Mouse (Mus musculus): ENCODE results near the gene Apbb1.

Apbb1 gene

DNA sequence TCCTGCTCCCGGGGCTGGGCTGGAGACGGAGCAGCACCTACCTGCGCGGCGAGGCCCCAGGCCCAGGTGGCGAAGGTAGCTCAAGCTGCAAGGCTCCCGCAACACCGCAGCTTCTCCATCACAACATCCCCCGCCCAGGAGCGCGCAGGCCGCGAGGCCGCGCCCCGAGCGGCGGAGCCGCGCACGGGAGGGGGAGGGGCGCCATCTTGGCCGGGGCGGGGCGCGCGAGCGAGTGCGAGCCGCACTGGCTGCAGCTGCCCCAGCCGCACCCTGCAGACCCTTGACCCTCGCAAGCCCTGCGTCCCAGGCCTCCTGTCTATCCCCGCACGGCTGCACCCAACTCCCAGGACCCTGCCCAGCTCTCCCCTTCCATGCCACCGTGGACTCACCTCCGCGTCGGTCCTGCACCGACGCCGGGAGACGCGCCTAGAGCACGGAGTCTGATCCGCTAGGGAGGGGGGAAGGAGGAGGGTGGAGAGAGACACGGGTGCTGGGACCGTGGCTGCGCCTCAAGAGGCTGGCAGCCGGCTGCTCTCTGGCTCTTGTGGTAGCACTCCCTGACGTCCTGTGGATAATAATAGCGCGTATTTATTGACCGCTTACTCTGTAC, at the start of gene Apbb1:
Gene Apbb1 (minus strand): TSS at position 560 of the 610 bp plus-strand sequence.
- DNase-seq = peak; percentile 53 to 60

DNA sequence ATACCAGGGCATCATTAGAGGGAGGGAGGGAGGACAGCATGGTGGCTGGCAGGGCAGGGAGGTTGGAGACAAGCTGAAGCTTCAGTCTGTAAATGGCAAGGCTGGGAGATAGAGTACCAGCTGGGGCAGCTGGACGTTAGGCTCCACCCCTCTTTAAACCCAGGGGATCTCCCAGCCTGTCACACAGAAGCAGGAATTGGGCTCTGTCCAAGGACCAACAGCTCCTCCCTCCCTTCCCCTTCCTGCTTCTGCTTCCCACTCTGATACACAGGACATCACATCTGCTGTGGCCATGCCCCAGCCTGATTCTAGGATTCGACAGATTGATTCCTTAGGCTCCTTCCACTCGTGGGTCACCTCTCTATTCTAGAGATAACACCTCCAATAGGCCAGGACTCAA, 47.2 kb upstream of the Apbb1 start:
- DNase-seq = peak; percentile 68 to 72

DNA sequence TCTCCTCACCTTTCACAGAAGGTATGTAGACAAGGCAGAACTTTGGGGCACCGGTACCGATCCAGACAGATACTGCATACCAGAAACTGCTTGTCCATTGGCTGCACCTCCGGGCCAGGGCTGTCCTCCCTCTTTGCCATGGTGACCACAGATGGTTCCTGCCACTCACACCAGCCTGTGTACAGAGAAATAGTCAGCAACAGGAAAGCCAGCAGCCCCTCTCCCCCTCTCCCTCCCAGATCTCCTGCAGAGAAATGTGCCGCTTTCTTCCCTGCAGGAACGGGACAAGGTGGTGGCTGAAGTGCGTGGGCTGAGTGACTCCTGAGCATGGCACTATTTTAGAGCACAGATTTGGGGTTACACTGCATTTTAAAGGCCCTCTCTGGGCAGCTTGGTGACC, 43.9 kb upstream of the Apbb1 start:
- DNase-seq = peak in 1 of 2 experiments; percentile 21

DNA sequence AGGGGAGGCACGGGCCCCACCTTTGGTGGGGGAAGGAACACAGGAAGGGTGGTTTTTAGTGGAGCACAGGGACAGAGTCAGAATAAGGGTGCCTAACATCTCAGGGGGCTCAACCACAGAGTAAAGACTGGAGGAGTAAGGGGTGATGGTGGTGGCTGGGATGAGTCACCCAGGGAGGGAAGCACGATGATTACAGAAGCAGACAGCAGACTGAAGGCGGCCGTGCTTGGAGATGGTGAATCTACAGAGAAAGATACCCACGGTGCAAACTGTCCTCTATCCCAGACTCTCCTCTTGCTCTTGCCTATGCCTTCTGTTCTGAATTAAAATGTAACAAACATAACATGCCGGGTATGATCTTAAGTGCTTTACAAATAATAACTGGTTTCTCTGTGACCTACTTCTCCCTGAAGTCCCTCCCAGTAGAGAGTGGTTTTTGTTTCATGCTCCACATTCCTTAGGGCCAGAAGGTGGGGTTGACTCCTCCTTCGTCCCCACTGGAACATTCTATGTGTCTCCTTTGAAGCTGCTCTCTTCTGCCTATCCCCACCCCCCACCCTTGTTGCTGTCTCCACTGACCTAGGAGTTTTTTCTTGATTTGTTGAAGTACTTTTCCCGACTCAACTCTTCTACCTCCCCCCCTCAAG, 40.3 kb upstream of the Apbb1 start:
- no peak for DNase-seq

DNA sequence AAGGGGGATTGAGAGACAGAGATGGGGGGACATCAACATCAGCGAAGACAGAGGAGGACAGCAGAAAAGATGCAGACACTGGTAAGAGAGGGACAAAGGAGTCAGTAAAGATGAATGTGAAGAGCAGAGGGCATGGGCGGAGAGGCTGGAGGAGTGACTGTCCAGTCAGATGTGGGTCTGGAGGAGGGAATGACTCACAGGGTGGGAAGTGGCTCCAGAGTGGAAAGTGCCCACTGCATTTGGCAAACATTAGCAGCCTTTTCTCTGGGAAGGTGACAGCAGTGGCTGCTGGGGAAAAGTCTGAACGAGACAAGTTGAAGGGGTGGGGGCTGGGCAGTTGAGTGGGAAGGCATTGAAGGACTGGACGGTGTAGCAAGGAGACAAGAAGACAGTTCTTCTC, 39.6 kb upstream of the Apbb1 start:
- no peak for DNase-seq

DNA sequence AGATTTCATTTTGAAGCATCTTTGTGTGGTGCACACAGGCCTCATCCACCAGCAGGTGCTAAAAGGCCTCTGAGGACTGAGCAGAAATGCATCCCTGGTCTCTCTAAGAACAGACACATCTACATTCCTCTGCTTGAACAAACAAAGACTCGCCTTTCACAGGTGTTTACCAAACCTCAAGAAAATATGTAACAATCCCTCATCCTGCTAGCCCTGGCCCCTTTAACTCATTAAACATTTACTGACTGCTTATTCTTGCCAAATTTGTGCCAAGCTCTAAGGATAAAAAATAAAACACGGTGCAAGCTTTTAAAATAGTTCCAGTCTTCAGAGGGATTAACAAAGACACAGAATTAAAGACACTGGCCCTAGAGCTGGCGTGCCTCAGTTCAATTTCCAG, 38.2 kb upstream of the Apbb1 start:
- DNase-seq = no peak

DNA sequence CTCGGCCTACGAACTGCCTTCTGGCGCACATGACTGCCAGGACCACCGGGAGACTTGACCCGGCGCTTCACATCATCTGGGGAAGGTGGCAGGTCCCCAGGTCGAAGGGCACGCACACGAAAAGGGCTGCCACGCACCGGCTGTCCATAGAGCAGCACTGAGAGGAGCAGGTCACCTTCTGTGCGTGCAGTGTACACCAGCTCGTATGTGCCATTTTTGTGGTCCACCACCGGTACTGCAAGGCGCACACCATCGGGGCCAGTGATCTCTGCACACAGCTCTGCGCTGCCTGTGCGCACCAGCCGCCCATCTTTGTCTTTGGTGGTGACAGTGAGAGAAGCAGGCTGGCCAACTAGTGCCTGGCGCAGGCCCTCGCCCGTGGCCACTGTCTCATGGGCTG, 36.4 kb upstream of the Apbb1 start:
- DNase-seq = no peak

DNA sequence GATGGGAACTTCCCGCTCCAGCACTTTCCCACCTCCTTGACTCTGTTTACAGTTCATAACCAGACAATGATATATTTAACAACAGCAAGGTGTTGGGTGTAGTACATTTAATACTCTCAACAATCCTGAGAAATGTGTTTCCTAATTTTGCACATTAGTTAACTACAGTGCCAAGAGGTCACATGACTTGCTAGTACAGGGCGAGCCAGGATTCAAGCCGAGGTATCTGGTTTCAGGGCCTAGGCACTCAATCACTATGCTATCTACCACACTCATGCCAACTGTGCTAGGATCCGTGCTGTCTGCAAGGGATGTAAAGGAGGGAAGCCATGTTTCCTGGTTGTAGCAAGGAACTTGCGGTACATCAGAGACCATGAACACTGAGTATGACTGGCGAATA, 35.1 kb upstream of the Apbb1 start:
- DNase-seq = no peak

DNA sequence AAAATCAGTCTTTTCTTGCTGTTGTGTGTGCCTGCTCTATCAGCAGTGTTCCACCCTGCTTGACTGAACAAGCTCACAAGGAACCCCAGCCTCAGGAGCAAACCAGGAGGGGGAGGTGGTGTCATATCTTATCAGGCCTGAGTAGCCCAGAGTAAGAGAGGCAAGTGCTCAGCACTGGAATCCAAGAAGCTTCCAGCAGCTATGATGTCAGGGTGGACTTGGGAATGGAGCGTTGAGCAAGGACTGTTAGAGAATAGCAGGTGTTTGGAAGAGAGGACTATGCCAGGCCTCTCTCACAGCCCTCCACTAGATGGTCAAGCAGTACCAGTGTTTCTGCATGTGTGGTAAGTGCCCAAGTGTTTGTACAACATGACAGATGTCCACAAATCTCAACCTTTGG, 34.3 kb upstream of the Apbb1 start:
- DNase-seq = no peak

DNA sequence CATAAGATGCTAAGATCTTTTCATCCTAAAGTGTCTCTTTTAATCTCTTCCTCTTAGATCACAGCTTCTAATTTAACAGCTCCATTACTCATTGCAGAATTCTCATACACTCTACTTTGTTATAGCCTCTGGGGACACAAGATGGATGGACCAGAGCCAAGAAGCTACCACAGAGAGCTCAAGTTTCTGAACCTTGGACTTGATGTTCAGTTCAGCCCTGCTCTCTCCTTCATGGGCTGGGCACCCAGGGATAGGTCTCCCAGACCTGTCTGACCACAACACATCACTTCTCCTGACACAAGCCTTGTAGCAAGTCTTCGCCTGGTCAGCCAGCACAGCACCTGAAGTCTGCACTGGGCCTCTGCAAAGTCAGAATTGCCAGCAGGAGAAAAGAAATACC, 32.9 kb upstream of the Apbb1 start:
- DNase-seq = peak in 1 of 2 experiments; percentile 21

DNA sequence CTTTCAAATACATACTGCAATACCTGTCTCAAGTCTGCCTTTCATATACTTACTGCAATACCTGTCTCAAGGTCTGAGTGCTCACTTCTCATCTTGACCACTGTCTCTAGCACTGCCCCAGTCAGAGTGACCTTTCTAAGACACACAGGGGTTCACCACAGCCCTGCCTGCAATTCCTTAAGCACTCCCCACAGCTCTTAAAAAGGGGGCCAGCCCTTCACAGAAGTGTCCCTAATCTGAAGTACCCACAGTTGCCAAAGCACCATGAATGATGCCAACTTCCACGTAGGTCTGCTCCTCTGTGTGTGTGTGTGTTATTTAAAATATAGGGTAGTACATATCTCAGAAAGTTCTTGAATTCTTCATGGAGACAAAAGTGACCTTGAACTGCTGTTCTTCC, 30.3 kb upstream of the Apbb1 start:
- DNase-seq = no peak

DNA sequence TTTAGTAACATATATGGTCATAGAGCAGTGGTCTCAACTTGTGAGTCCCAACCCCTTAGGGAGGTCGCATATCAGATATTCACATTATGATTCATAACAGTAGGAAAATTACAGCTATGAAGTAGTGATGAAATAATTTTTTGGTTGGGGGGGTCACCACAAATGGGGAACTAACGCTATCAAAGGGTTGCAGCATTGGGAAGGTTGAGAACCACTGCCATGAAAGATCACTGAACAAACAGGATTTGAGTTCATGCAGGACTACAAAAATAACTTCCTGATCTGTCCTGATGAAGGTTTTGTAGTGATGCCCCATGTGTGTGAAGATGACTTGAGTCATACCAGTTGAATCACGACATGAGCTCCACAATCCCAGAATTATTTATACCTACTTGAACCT, 27.0 kb upstream of the Apbb1 start:
- no peak for DNase-seq

DNA sequence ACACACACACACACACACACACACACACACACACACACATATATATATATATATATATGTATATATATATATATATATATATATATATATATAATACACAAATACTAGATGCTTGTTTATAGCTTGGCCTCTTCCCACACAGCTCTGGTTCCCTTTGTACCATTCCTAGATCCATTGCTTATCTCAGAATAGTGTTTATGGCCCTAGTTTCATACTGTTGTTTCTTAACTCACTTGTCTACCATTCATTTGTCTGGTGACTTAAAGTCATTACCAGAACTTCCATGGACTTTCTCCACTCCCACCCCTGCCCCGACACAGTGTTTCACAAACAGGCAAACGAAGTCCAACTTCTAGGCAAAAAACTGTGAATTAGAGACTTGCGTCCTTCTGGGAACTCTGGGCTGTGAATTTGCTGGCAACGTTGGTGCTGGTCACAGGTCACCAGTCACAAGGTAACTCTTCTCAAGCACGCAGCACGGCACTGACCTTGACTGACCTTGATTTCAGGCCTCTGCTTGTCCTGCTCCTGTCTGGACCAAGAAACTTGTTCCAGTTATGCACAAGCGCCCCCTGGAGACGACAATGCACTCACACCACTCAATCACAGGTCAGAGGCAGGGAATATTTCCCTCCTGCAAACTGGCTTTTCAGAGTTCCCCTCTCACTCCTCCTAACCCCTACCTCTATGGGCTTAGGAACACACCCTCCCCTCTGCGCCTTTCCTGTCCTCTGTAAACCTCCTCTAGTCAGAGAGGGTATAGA, 21.6 kb upstream of the Apbb1 start:
- DNase-seq = peak; percentile 92 to 93

DNA sequence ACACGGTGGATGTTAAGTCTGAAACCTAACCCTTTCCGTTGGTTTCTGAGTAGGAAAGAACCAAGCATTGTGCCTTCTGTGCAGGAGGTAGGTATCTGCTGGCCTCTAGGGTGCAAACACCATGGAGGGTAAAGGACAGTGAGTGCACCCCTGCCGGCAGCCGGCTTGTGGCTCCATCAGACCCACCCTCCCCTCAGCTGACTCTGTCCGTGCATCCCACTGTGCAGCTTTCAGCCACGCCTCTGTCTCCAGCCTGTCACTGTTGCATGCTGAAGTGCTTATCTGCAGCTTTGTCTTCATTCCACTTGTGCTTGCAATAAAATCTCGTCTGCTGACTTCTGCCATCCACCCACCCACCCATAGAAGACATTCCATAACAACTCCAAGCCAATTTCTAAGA, 8.6 kb upstream of the Apbb1 start:
- no peak for DNase-seq

DNA sequence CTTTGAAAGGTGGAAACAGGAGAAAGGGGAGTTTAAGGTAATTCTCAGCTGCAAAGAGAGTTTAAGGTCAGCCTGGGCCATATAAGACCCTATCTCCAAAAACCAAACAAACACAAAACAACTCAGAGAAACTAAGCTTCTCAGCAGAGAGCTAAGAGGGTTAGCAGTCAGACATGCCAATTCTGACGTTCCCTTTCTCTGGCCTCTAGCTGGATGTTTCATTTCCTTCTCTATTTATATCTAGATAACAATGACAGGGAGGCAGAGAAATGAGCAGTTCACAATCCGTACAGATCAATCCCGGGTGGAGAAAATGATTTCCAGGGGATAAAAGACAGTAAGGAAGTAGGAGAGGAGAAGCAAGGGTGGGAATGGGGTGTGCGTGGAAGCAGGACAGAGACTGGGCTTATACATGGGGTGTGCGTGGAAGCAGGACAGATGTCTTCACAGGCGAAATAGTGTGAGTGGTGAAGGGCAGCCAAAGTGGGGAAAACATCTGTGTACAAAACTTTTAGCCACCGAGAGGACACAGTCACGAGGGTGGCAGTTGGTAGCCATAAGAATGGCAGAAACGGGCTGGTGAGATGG, 7.0 kb upstream of the Apbb1 start:
- no peak for DNase-seq

DNA sequence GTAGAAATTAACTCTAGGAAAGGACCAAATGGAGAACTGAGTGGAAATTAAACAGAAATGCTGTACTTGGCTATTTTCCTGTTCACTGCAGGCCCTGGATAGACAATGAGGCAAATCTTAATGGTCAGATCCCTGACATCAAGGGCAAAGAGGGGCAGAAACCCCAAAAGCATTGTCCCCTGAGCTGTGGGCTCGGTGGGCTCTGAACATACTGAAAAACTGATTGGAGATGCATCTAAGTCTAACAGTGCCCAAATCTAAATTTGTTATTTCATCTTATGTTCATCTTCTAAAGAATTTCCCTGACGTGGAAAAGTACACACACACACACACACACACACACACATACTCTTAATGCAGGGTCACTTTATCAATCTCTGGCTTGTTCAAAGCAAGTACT, 506 bp upstream of the Apbb1 start:
- DNase-seq = no peak

DNA sequence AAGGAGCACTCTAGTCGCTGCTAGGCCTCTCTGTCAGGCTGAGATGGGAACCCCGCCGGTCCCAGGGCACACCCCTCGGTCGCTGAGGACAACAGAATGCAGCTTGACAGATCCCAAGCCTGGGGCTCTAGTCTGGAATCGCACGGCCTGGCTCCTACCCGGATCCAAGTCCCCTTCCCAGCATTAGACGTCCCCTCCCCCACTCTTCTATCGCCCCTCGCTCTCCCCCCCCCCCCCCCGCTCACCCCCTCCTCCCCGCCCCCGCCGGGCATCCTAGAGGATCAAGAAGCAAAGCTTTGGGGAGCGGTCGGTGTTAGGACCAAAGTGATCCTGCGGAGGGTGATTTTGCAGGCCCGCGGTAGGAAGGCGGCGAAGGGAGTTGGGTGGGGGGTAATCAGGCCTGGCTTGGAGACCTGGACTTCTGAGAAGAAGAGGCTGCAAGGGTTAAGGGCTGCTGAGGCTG, 795 bp downstream of the Apbb1 start:
- DNase-seq = peak; percentile 6 to 9

DNA sequence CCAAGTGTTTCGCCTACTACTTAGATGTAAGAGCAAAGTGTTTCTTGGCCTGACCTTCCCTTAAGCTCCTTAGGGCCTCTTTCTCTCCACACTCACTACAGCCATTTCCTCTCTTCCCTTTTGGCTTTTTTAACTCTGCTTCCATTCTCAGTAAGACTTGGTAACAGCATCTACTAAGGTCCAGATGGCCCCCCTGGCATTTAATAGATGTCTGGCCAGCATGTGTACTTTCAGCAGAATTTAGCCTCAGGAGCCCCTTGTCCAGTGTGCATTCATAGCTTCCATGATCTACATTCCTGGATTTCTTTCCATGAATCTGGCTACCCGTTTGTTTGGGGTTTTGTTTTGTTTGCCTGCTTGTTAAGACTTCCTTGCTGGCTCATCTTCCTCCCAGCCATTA, 3.0 kb downstream of the Apbb1 start:
- DNase-seq = no peak

DNA sequence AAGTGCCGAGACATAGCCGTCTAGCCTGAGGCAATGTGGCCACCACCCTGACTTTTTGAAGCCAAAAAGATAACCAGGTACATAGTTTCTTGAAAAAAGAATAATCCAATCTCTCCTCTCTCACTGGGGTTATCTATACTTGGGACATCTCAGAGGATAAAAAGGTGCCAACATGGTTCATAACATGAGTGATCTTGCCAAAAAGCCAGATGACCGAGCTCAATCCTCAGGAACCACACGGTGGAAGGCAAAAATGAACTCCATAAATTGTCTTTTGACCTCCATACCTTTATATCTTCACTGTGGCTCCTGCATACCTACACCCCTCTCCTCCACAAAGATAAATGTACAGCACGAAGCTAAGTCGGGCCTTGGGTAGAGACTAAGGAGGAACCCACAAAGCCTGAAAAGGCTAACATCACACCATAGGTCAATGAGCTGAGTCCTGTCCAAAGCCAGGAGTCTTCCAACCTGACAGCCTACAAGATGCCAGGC, 4.0 kb downstream of the Apbb1 start:
- no peak for DNase-seq

DNA sequence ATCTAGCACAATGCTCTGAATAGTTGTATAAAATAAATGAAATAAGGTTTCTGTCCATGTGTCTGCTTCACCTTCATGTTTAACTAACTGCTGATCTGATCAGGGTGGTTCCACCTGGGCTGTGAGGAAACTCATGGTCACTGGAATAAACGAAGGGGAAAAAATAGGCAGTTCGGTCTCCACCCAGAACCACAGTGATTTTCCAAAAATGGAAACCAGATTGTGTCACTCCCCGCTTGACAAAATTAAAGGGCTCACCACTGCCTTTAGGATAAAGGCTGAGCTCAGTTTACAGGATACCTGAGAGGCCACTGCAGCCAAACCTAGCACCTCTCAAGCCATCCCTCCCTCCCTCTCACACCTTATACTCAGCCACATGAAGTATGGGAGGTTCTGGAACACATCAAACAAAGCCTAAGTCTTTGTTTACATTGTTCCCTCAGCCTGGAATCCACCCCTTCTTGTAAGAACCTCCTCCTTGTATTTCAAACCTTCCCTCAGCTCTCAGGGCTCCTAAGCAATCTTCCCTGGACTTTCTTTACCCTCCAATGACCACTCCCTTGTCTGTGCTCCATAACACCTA, 5.2 kb downstream of the Apbb1 start:
- DNase-seq = no peak

DNA sequence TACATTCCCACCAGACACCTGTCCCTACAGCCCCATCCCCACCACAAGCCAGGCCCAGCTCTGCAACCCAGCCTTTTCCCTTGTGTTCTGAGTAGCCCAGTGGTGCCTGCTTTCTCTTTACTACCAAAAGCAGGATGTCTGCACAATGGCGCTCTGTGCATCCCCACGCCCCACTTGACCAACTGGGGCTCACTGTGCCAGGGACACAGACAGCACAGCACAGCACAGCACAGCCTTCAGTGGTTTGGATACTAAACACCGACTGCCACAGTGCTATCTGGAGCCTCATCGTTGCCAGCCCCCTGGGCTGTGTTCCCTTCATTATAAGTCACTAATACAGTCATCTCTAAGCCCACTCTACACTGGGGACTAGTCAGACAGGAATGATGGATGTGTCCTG, 6.9 kb downstream of the Apbb1 start:
- DNase-seq = no peak

DNA sequence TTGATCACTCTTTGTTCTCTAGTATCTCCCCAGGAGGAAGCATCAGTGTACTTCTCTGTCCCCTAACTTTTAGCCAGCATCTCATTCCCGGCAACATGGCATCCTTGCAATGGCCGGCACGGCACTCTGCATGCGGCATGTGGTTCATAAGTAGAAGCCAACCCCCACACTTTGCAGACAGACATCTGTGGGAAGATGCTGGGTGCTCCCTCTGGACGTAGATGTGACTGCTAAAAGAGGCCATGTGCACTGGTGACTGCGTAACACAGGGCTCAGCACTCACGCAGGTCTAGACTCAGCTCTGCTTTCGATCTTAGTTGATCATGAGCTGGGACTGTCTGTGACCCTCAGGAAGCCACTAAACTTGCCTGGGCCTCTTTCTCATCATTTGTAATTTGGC, 8.5 kb downstream of the Apbb1 start:
- no peak for DNase-seq

DNA sequence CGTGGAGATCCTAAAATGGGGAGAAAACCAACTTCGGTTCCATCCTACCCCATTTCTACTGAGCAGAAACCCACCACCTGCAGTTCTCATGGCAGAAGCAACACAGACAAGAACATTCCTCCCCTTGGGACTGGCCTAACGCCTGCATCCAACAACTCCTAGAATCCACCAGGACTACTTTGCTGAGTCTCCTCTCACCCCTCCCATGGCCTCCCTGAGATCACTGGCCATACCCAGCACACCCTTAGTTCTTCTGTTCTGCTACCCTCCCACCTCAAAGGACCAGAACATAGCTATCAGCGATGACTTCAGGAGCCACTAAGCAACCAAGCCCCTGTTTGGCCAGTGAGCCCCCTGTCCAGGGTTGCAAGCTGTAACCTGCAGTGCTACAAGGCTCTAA, 10.7 kb downstream of the Apbb1 start:
- DNase-seq = no peak

Measured in kidney, adult 8-10 months (tissue).